Mouse (Mus musculus) urinary bladder, adult 18-20 months (tissue): ENCODE data around the gene Gm28539.

Experiments
- DNase-seq, 2 experiments: peaks; one replicate each; pipeline ENCODE4 v3.0.0; 2022; ENCODE audit warnings: low spot score in 2 of 2, mixed read lengths in 2 of 2

Gene Gm28539

GRCm38 (mm10) chr16:18836468-18837208 is at the start of gene Gm28539, which contains the start of gene 2510002D24Rik:
Gene Gm28539 (plus strand): TSS chr16:18836584.
Gene 2510002D24Rik (plus strand): TSS chr16:18836578.
- DNase-seq: peak; percentile 90 to 96

GRCm38 (mm10) chr16:18786652-18787051 is 49.7 kb upstream of the Gm28539 start:
- DNase-seq: no peak

- DNase-seq: no peak
Measured at GRCm38 (mm10) chr16:18788627-18789406, 47.6 kb upstream of the Gm28539 start.

- no peak for DNase-seq
Measured at GRCm38 (mm10) chr16:18795223-18795899, 41.0 kb upstream of the Gm28539 start.

- DNase-seq: no peak
Measured at GRCm38 (mm10) chr16:18796645-18797044, 39.7 kb upstream of the Gm28539 start.

- DNase-seq: no peak
Measured at GRCm38 (mm10) chr16:18798151-18798550, 38.2 kb upstream of the Gm28539 start.

- peak in 1 of 2 experiments; percentile 29 for DNase-seq
Measured at GRCm38 (mm10) chr16:18798841-18799240, 37.5 kb upstream of the Gm28539 start.

- no peak for DNase-seq
Measured at GRCm38 (mm10) chr16:18805746-18806145, 30.6 kb upstream of the Gm28539 start.

GRCm38 (mm10) chr16:18809001-18809400 is 27.4 kb upstream of the Gm28539 start:
- no peak for DNase-seq

GRCm38 (mm10) chr16:18811032-18811431 is 25.4 kb upstream of the Gm28539 start:
- no peak for DNase-seq

GRCm38 (mm10) chr16:18811468-18812384 is 24.7 kb upstream of the Gm28539 start, which contains the start of the genes Ufd1 and Cdc45:
Gene Ufd1 (plus strand): TSS chr16:18811779.
Gene Cdc45 (minus strand): TSS chr16:18811987.
- DNase-seq: peak; percentile 35 to 84

- DNase-seq: peak in 1 of 2 experiments; percentile 81
Measured at GRCm38 (mm10) chr16:18812385-18812910, 23.9 kb upstream of the Gm28539 start.

- no peak for DNase-seq
Measured at GRCm38 (mm10) chr16:18822356-18822755, 14.0 kb upstream of the Gm28539 start.

GRCm38 (mm10) chr16:18822925-18823324 is 13.5 kb upstream of the Gm28539 start:
- no peak for DNase-seq

GRCm38 (mm10) chr16:18828630-18829029 is 7.8 kb upstream of the Gm28539 start:
- no peak for DNase-seq

GRCm38 (mm10) chr16:18829102-18829501 is 7.3 kb upstream of the Gm28539 start:
- DNase-seq: no peak

GRCm38 (mm10) chr16:18833486-18833885 is 2.9 kb upstream of the Gm28539 start:
- no peak for DNase-seq

- DNase-seq: no peak
Measured at GRCm38 (mm10) chr16:18836073-18836467, 314 bp upstream of the Gm28539 start.

GRCm38 (mm10) chr16:18838346-18838745 is 2.0 kb downstream of the Gm28539 start:
- no peak for DNase-seq

GRCm38 (mm10) chr16:18846301-18846820 is 10.0 kb downstream of the Gm28539 start:
- DNase-seq: no peak
